Mouse (Mus musculus): ENCODE measurements around the gene Hoxa10.

- no peak for TF ChIP-seq CTCF (IDR thresholded peaks at IDR 0.05)
- no peak for TF ChIP-seq EP300 (IDR thresholded peaks at IDR 0.05)
These were observed 16.5 kb downstream of the Hoxa10 start for GRCm38 (mm10) chr6:52223939-52224760.
